Mouse (Mus musculus) T-cell, adult 2 months (primary cell): ENCODE results near the gene Gga2.

ENCODE experiments used
- DNase-seq: peaks from one replicate; pipeline ENCODE4 v3.0.0; 2022; ENCODE audit warnings: low spot score

Gene Gga2

GRCm38 (mm10) chr7:122000396-122000795 lies 20.6 kb downstream of the Gga2 start:
- DNase-seq, result no peak

- no peak for DNase-seq
These were observed 25.1 kb downstream of the Gga2 start for GRCm38 (mm10) chr7:121995961-121996360.

DNA sequence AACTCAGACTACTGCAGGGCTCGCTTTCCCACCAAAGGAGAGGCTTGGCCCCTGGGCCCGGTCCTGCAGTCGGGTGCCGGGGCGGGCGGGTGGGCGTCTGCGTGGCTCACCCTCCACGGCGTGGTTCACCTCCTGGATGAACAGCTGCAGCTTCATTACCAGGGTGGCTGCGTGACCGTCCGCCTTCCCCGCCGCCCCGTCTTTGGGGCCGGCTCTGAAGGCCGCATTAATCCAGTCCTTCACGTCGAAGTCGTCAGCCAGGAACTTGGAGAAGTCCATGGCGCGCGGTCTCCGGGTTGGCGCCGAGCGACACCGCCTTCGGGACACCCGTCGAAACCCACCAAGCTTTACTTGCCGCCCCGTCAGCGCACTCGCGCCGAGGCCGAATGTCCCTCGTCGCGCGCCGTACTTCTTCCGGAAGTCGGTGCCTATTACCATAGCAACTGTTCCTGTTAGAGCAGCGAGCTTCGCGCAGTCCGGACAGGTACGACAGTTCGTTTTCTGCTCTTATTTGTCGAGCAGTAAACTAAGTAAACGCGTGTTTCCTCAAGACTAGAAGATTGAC lies 39.6 kb downstream of the Gga2 start, which contains the start of gene Cog7:
Gene Cog7 (minus strand): TSS at position 405 of the 565 bp plus-strand sequence.
- peak; percentile 90 for DNase-seq

DNA sequence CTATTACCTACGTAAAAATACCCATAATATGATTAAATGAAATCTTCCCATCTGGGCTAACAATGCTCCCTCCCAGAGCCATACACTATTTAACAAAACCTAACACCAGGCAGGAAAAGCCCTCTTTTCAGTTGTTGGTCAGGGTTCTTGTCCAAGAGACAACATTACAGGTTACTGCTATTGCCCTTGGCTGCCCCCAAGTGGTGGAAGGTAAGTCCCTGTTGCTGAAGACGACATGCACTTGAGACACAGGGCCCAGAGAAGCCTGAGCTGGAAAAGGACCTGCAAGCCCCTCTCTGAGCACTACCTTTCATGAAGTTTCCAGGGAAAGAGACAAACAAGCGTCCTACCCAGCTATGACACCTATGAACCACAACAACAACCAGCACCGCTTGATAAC lies 46.0 kb downstream of the Gga2 start:
- DNase-seq, result peak; percentile 7

- no peak for DNase-seq
These were observed 49.3 kb downstream of the Gga2 start for GRCm38 (mm10) chr7:121971698-121972097.

GRCm38 (mm10) chr7:121970250-121970649 lies 50.8 kb downstream of the Gga2 start:
- no peak for DNase-seq

DNA sequence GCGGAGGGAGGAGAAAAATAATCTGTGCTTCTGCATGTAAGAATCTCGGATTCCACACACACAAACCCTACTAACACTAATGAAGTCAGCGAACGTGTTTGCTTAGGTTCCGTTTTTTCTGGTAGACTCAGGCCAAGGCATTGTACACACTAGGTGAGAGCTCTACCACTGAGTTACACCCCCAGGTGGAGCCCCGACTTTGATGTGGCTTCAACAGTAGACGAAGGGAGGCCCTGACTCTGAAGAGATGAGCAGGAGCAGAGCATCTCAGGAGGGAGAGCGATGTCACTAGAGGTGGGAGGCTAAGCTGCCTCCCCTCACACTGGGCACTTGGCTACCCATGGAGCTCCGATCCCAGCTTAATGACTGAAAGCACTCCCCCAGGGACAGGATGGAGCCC lies 52.2 kb downstream of the Gga2 start:
- DNase-seq, result peak; percentile 14

GRCm38 (mm10) chr7:121968242-121968641 lies 52.8 kb downstream of the Gga2 start:
- no peak for DNase-seq

GRCm38 (mm10) chr7:121966169-121966568 lies 54.9 kb downstream of the Gga2 start:
- DNase-seq, result no peak

GRCm38 (mm10) chr7:121963883-121964398 lies 57.1 kb downstream of the Gga2 start:
- no peak for DNase-seq

- DNase-seq, result no peak
These were observed 58.5 kb downstream of the Gga2 start for GRCm38 (mm10) chr7:121962571-121962959.

DNA sequence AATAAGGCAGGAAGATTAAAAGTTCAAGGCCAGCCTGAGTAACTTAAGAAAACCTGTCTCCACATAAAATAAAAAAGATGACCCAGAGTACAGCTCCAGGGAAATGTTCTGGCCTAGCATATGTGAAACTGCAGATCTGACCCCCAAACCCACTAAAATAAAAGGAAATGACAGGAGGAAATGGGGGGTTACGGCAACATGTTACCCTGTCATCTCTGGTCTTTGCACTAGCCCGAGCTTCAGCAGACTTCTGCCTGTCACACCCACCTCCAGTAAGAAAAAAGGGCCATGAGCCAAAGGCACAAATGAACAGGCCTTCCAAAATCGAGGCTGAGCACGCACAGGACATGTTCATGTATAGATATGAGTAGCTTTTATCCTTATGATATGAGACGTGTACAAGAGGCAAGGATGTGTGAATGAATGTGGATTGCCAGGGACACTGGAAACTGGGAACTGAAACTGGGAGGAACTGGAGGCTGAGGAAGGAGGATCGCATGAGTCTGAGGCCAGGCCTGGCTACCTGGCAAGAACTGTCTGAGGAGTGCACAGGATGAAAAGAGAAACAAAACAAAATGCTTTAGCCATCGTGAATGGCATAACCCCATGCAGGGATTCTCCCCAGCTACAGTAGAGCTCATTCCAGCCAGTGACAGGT lies 59.0 kb downstream of the Gga2 start:
- no peak for DNase-seq

DNA sequence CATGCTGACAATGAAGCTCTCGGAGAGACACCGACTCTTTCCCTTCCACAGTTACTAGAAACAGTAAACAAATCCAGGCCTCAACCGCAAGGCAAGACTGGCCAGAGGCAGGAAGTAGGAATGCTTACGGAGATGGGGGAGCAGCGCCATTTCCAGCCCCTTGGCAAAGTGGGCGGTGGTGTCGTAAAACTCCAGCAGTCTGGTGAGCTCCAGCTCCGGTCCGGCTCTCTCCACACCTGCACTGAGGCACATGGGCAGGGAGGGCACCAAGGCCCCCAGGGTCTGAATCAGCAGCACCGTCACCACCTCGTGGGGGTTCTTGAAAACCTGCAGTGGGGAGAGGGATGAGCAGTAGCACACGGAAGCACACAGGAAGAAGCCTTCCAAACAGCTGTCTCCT lies 65.2 kb downstream of the Gga2 start:
- no peak for DNase-seq

- DNase-seq, result no peak
These were observed 65.9 kb downstream of the Gga2 start for GRCm38 (mm10) chr7:121954891-121955669.

DNA sequence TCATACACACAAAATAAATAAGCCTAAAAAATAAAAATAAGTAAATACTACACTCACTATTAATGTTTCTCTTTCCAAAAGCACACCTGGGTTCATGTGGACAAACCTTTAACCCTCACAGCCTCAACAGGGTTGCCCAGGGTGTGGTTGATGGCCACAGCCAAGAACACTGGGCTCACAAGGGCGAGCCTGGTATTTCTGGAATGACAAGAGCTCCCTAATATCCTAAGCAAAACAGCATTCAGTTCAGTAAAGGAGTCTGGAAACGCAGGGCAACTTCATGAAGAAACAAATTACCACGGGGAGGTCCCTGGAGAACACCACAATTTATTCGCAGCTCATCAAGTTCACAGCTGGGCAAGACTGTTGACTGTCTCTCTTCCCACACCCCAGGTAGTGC lies 73.5 kb downstream of the Gga2 start:
- DNase-seq, result no peak

GRCm38 (mm10) chr7:121946196-121946595 lies 74.8 kb downstream of the Gga2 start:
- no peak for DNase-seq

GRCm38 (mm10) chr7:121942371-121942770 lies 78.7 kb downstream of the Gga2 start:
- no peak for DNase-seq

GRCm38 (mm10) chr7:121941640-121942039 lies 79.4 kb downstream of the Gga2 start:
- DNase-seq, result no peak

GRCm38 (mm10) chr7:121941016-121941415 lies 80.0 kb downstream of the Gga2 start:
- DNase-seq, result no peak

GRCm38 (mm10) chr7:121939729-121940128 lies 81.3 kb downstream of the Gga2 start:
- no peak for DNase-seq

GRCm38 (mm10) chr7:121939244-121939643 lies 81.8 kb downstream of the Gga2 start:
- DNase-seq, result no peak

DNA sequence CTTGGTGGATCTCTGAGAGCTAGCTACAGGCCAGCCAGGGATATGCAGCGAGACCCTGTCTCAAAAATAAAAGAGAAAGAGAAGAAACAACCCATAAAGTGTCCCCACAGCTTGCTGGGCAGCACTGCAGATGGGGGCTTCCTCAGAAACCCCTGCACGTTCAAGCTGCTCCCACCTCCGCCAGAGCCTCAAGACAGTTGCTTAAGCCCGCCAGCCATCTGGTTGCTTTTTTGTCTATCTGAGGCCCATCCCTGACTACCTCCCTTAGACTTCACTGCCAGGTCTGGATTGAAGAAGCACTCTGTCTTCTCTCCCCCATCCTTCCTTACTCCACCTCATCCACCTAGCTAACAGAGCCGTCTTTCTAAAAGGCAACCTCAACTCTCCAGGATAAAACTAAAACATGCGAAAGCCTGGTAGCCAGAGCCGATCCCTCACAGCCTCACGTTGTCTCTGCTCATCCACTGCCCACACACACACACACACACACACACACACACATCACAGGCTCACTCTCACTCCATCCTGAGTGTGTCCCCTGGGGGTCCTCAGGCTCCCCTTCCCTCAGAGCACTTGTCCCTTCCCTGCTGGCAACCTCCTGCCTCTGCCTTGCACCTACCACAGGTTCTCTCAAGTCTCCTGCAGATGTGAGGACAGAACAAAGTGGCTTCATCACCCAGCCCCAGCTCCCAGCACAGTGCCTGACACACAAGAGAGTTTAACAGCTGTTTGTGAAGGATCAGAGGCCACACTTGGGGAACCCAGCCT lies 82.7 kb downstream of the Gga2 start:
- DNase-seq, result no peak
